Mouse (Mus musculus): ENCODE measurements around the gene Ctnnd2.

DNA sequence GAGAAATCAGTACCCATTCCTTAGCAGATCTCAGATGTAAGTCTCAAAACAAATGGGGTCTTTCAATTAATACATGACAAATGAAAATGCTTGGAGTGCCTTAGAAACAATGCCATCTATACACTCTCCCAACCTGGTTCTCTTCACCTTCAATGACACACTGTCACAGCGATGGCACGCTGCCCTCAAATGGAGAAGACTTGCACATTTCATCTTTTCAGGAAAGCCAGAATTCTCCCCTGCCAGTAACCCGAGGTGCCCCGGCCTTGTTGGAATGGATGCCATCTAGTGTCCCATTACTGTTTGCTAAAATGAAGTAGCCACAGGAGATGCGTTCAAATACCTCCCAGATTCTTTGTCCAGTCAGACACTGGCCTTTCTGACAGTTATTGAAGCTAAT, 525.0 kb downstream of the Ctnnd2 start:
- no peak for TF ChIP-seq CTCF (IDR thresholded peaks at IDR 0.05; ENCODE audit: low read depth)
- no peak for TF ChIP-seq EP300 (IDR thresholded peaks at IDR 0.05; ENCODE audit: low read depth)

Data from heart, postnatal 0 days (tissue).